Mouse (Mus musculus) ES-Bruce4 (cell line): Measurements from ENCODE around the gene Arf3. TPM values are rescaled to one million over a fixed set of nuclear protein-coding genes. Genes with fewer than 3 reads are reported as not detected.

Source experiments
- H3K27ac ChIP-seq: 2 replicates; pipeline ENCODE4 v1.5.1; 2012; ENCODE audit warnings: low read length, inconsistent platforms; ENCODE audit not compliant: insufficient read depth
- H3K27me3 ChIP-seq: 2 replicates; pipeline ENCODE4 v1.6.1; 2012; ENCODE audit warnings: mild to moderate bottlenecking, low read length, inconsistent platforms; ENCODE audit not compliant: control insufficient read depth, poor library complexity, insufficient read depth, severe bottlenecking
- H3K36me3 ChIP-seq: 2 replicates; pipeline ENCODE4 v1.6.1; 2012; ENCODE audit warnings: inconsistent platforms, mild to moderate bottlenecking, low read length, moderate library complexity; ENCODE audit not compliant: control insufficient read depth, poor library complexity, insufficient read depth, severe bottlenecking
- H3K4me1 ChIP-seq: one replicate; pipeline ENCODE4 v1.8.1; 2011; ENCODE audit warnings: low read length; ENCODE audit not compliant: control insufficient read depth, insufficient read depth
- H3K4me3 ChIP-seq: 2 replicates; pipeline ENCODE4 v1.5.1; 2011; ENCODE audit warnings: low read depth, mild to moderate bottlenecking, low read length
- H3K9ac ChIP-seq: 2 replicates; pipeline ENCODE4 v1.6.1; 2012; ENCODE audit warnings: low read depth, mild to moderate bottlenecking, inconsistent platforms; ENCODE audit not compliant: poor library complexity, severe bottlenecking
- H3K9me3 ChIP-seq: replicated peaks from 2 replicates; pipeline ENCODE4 v1.6.1; 2012; ENCODE audit warnings: mild to moderate bottlenecking, low read length, inconsistent platforms; ENCODE audit not compliant: control insufficient read depth, poor library complexity, insufficient read depth, severe bottlenecking
- CTCF ChIP-seq: IDR thresholded peaks from one replicate; pipeline ENCODE4 v1.8.1; 2011; ENCODE audit warnings: low read depth, low read length
- EP300 ChIP-seq: IDR thresholded peaks from 2 replicates; pipeline ENCODE4 v1.6.1; 2011; ENCODE audit warnings: low read depth, low read length; ENCODE audit not compliant: insufficient read depth
- POLR2A ChIP-seq: IDR thresholded peaks from one replicate; pipeline ENCODE4 v1.8.1; 2011; ENCODE audit warnings: low read length; ENCODE audit not compliant: insufficient read depth
- polyA plus RNA-seq: library from polyadenylated mRNA; stranded (reverse); fragments of >200 nt; gene quantifications from 2 replicates; pipeline ENCODE4 v1.2.4, GENCODE M21; 2011; ENCODE audit warnings: low read depth; ENCODE audit not compliant: missing spikeins, insufficient read depth, insufficient read length

Arf3 gene
- polyA plus RNA-seq, 1 experiment = 58.4 TPM

- Histone ChIP-seq H3K4me1 (no peaks in the 10 kb centered on the region), H3K4me3 (no peak overlapping the region), H3K27me3 (peaks cover 5% of the 10 kb centered on the region), H3K9ac (no peak overlapping the region), H3K27ac (no peak overlapping the region), H3K9me3 (no peaks in the 10 kb centered on the region), H3K36me3 (no peaks in the 10 kb centered on the region)
- TF ChIP-seq EP300 = no peak
- peak; percentile 91 for TF ChIP-seq CTCF
These were observed 36.4 kb upstream of the Arf3 start for GRCm38 (mm10) chr15:98799396-98799795.

- Histone ChIP-seq H3K27ac (no peak overlapping the region), H3K9ac (no peak overlapping the region), H3K9me3 (no peaks in the 10 kb centered on the region), H3K27me3 (peaks cover 5% of the 10 kb centered on the region), H3K4me1 (no peaks in the 10 kb centered on the region), H3K36me3 (no peaks in the 10 kb centered on the region), H3K4me3 (no peak overlapping the region)
- TF ChIP-seq CTCF (no peak), POLR2A (no peak), EP300 (no peak)
These were observed 35.9 kb upstream of the Arf3 start for GRCm38 (mm10) chr15:98798903-98799302.

- Histone ChIP-seq H3K27ac (no peak overlapping the region), H3K9ac (no peak overlapping the region), H3K36me3 (no peaks in the 10 kb centered on the region)
These were observed 35.0 kb upstream of the Arf3 start for GRCm38 (mm10) chr15:98797835-98798492.

GRCm38 (mm10) chr15:98796803-98797595 is 34.0 kb upstream of the Arf3 start:
- no peak overlapping the region for H3K9ac ChIP-seq
- no peak overlapping the region for H3K27ac ChIP-seq
- no peaks in the 10 kb centered on the region for H3K4me1 ChIP-seq

More at GRCm38 (mm10) chr15:98797835-98798492, 35.0 kb upstream of the Arf3 start:
- Histone ChIP-seq H3K9me3 (no peaks in the 10 kb centered on the region), H3K4me3 (no peak overlapping the region), H3K4me1 (no peaks in the 10 kb centered on the region), H3K27me3 (peaks cover 2% of the 10 kb centered on the region)
- TF ChIP-seq CTCF (no peak), EP300 (no peak), POLR2A (no peak)

GRCm38 (mm10) chr15:98793141-98793698 is 30.2 kb upstream of the Arf3 start:
- H3K4me1 ChIP-seq = no peaks in the 10 kb centered on the region

More at GRCm38 (mm10) chr15:98796803-98797595, 34.0 kb upstream of the Arf3 start:
- H3K9me3 ChIP-seq = no peaks in the 10 kb centered on the region
- TF ChIP-seq CTCF (no peak), EP300 (no peak), POLR2A (no peak)
- no peaks in the 10 kb centered on the region for H3K36me3 ChIP-seq
- peaks cover 4% of the 10 kb centered on the region for H3K27me3 ChIP-seq
- no peak overlapping the region for H3K4me3 ChIP-seq

More at GRCm38 (mm10) chr15:98793141-98793698, 30.2 kb upstream of the Arf3 start:
- H3K27ac ChIP-seq = no peak overlapping the region
- no peak overlapping the region for H3K4me3 ChIP-seq
- H3K9ac ChIP-seq = no peak overlapping the region
- peaks cover 19% of the 10 kb centered on the region for H3K27me3 ChIP-seq
- TF ChIP-seq POLR2A (no peak), EP300 (no peak), CTCF (no peak)
- no peaks in the 10 kb centered on the region for H3K9me3 ChIP-seq
- no peaks in the 10 kb centered on the region for H3K36me3 ChIP-seq
